Mouse (Mus musculus) hindbrain, embryonic 10.5 days (tissue): ENCODE results near the gene Olfr372. TPM values are rescaled to one million over a fixed set of nuclear protein-coding genes. Genes with fewer than 3 reads are reported as not detected.
"Not testable (repeated sequence)": the region's sequence is repeated elsewhere in the genome, so short reads cannot be mapped to it uniquely, and the experiment has no call there.

Source experiments
- DNase-seq: peaks from one replicate; pipeline ENCODE4 v3.0.0-alpha.2; 2017; ENCODE audit warnings: low spot score
- H3K27ac ChIP-seq: fragments of 300-500 bp; sonication (generic); 2 replicates; pipeline ENCODE4 v1.5.1; 2016; ENCODE audit warnings: mild to moderate bottlenecking, moderate library complexity
- H3K27me3 ChIP-seq: fragments of 300-500 bp; sonication (generic); 2 replicates; pipeline ENCODE4 v1.6.1; 2016; ENCODE audit warnings: mild to moderate bottlenecking; ENCODE audit not compliant: poor library complexity, insufficient read depth, severe bottlenecking
- H3K36me3 ChIP-seq: fragments of 300-500 bp; sonication (generic); 2 replicates; pipeline ENCODE4 v1.6.1; 2016; ENCODE audit warnings: mild to moderate bottlenecking, moderate library complexity
- H3K4me1 ChIP-seq: fragments of 300-500 bp; sonication (generic); replicated peaks from 2 replicates; pipeline ENCODE4 v1.6.1; 2016; ENCODE audit warnings: mild to moderate bottlenecking
- H3K4me3 ChIP-seq: fragments of 300-500 bp; sonication (generic); 2 replicates; pipeline ENCODE4 v1.5.1; 2016; ENCODE audit warnings: mild to moderate bottlenecking, moderate library complexity
- H3K9me3 ChIP-seq: fragments of 300-500 bp; sonication (generic); 2 replicates; pipeline ENCODE4 v1.6.1; 2016; ENCODE audit warnings: mild to moderate bottlenecking, moderate library complexity
- WGBS: fragments of 180-500 bp; shearing (Covaris S2); methylation state at CpG from one replicate; pipeline ENCODE4 v1.1.7; 2016; 5-methylcytosine and 5-hydroxymethylcytosine counted together
- polyA plus RNA-seq: library from polyadenylated mRNA; unstranded; fragments of >200 nt; fragmentation: Nextera tagmentation; extraction: Ambion mirVana; gene quantifications from 2 replicates; pipeline ENCODE4 v1.2.1, GENCODE M21; 2016

Olfr372 gene
- polyA plus RNA-seq, 1 experiment from 2014 or later: not detected

GRCm38 (mm10) chr8:72024886-72025285 lies 16.1 kb upstream of the Olfr372 start:
- 19% methylated on average over 4 of the region's 9 CpGs for WGBS
- H3K9me3 ChIP-seq, H3K36me3 ChIP-seq, DNase-seq, H3K4me1 ChIP-seq, H3K27me3 ChIP-seq, H3K27ac ChIP-seq, H3K4me3 ChIP-seq: not testable (repeated sequence)

GRCm38 (mm10) chr8:72032926-72033325 lies 8.1 kb upstream of the Olfr372 start:
- not testable (repeated sequence) for DNase-seq, H3K4me1 ChIP-seq, H3K4me3 ChIP-seq, H3K9me3 ChIP-seq, H3K36me3 ChIP-seq, H3K27me3 ChIP-seq, H3K27ac ChIP-seq
- 38% methylated on average over 4 of the region's 4 CpGs for WGBS

- no peak overlapping the region for H3K4me3 ChIP-seq
- H3K27ac ChIP-seq: no peak overlapping the region
- no peaks in the 10 kb centered on the region for H3K36me3 ChIP-seq
- H3K27me3 ChIP-seq: no peaks in the 10 kb centered on the region
- no peak for DNase-seq
- 90% methylated on average over 1 of the region's 1 CpGs for WGBS
- H3K4me1 ChIP-seq: no peaks in the 10 kb centered on the region
- no peaks in the 10 kb centered on the region for H3K9me3 ChIP-seq
These were observed 1.5 kb downstream of the Olfr372 start for GRCm38 (mm10) chr8:72042493-72042892.

GRCm38 (mm10) chr8:72054633-72055032 lies 13.6 kb downstream of the Olfr372 start:
- not testable (repeated sequence) for DNase-seq, H3K4me3 ChIP-seq, H3K4me1 ChIP-seq, H3K27me3 ChIP-seq, H3K9me3 ChIP-seq, H3K36me3 ChIP-seq, H3K27ac ChIP-seq

GRCm38 (mm10) chr8:72057643-72058042 lies 16.6 kb downstream of the Olfr372 start:
- 81% methylated on average over 3 of the region's 4 CpGs for WGBS
- not testable (repeated sequence) for DNase-seq, H3K4me3 ChIP-seq, H3K27ac ChIP-seq, H3K36me3 ChIP-seq, H3K27me3 ChIP-seq, H3K4me1 ChIP-seq, H3K9me3 ChIP-seq

GRCm38 (mm10) chr8:72066819-72067399 lies 25.9 kb downstream of the Olfr372 start:
- not testable (repeated sequence) for H3K27me3 ChIP-seq, H3K4me1 ChIP-seq, H3K36me3 ChIP-seq, H3K4me3 ChIP-seq, H3K9me3 ChIP-seq, DNase-seq, H3K27ac ChIP-seq
- 80% methylated on average over 1 of the region's 1 CpGs for WGBS

GRCm38 (mm10) chr8:72082877-72083276 lies 41.9 kb downstream of the Olfr372 start, which contains the start of gene Olfr373:
Gene Olfr373, plus strand, starts transcription at chr8:72083177.
- not testable (repeated sequence) for H3K27ac ChIP-seq, DNase-seq, H3K4me1 ChIP-seq, H3K4me3 ChIP-seq, H3K27me3 ChIP-seq, H3K9me3 ChIP-seq, H3K36me3 ChIP-seq

GRCm38 (mm10) chr8:72084744-72085143 lies 43.7 kb downstream of the Olfr372 start:
- Histone ChIP-seq H3K4me1 (no peaks in the 10 kb centered on the region), H3K36me3 (no peaks in the 10 kb centered on the region), H3K9me3 (no peaks in the 10 kb centered on the region), H3K4me3 (no peak overlapping the region), H3K27me3 (no peaks in the 10 kb centered on the region), H3K27ac (no peak overlapping the region)
- WGBS: 69% methylated on average over 5 of the region's 5 CpGs
- no peak for DNase-seq

- H3K27me3 ChIP-seq, H3K36me3 ChIP-seq, H3K4me3 ChIP-seq, H3K9me3 ChIP-seq, H3K27ac ChIP-seq, DNase-seq, H3K4me1 ChIP-seq: not testable (repeated sequence)
- 87% methylated on average over 3 of the region's 3 CpGs for WGBS
These were observed 46.6 kb downstream of the Olfr372 start for GRCm38 (mm10) chr8:72087611-72088010.

GRCm38 (mm10) chr8:72096721-72097120 lies 55.7 kb downstream of the Olfr372 start:
- not testable (repeated sequence) for DNase-seq, H3K27ac ChIP-seq

GRCm38 (mm10) chr8:72099377-72100103 lies 58.5 kb downstream of the Olfr372 start:
- DNase-seq, H3K36me3 ChIP-seq, H3K4me3 ChIP-seq, H3K27ac ChIP-seq, H3K4me1 ChIP-seq, H3K27me3 ChIP-seq: not testable (repeated sequence)
- 70% methylated on average over 6 of the region's 7 CpGs for WGBS
- peaks cover 11% of the 10 kb centered on the region; the same call in 1 of the 2 replicates for H3K9me3 ChIP-seq

More at GRCm38 (mm10) chr8:72096721-72097120, 55.7 kb downstream of the Olfr372 start:
- H3K4me3 ChIP-seq, H3K27me3 ChIP-seq, H3K4me1 ChIP-seq, H3K36me3 ChIP-seq, H3K9me3 ChIP-seq: not testable (repeated sequence)

GRCm38 (mm10) chr8:72105165-72105564 lies 64.1 kb downstream of the Olfr372 start:
- H3K9me3 ChIP-seq: peaks cover 11% of the 10 kb centered on the region; the same call in 1 of the 2 replicates
- H3K27ac ChIP-seq: no peak overlapping the region
- DNase-seq: no peak
- no peaks in the 10 kb centered on the region for H3K4me1 ChIP-seq
- WGBS: 26% methylated on average over 4 of the region's 4 CpGs
- H3K4me3 ChIP-seq: no peak overlapping the region
- H3K36me3 ChIP-seq: no peaks in the 10 kb centered on the region
- no peaks in the 10 kb centered on the region for H3K27me3 ChIP-seq

GRCm38 (mm10) chr8:72106740-72107139 lies 65.7 kb downstream of the Olfr372 start, which contains the start of gene Olfr374:
Gene Olfr374, plus strand, starts transcription at chr8:72107040.
- H3K27me3 ChIP-seq: no peaks in the 10 kb centered on the region
- no peak for DNase-seq
- no peak within 1 kb of the TSS for H3K27ac ChIP-seq
- H3K4me3 ChIP-seq: no peak within 1 kb of the TSS
- H3K9me3 ChIP-seq: peaks cover 11% of the 10 kb centered on the region; the same call in 1 of the 2 replicates
- WGBS: 88% methylated on average over 3 of the region's 3 CpGs
- no peaks in the 10 kb centered on the region for H3K36me3 ChIP-seq
- no peaks in the 10 kb centered on the region for H3K4me1 ChIP-seq
